In genomic region chr8:91638256-91638655, GRCm38 (mm10) we compare ENCODE assay signal across 16 mouse cellular contexts.
"Had no signal": no experiment of that assay in that cellular context is flagged by ENCODE, and none has a peak within 500 bp of the region (broad histone marks: within the 10 kb centered on the region; RNA-seq: fewer than 3 reads in every experiment).

No protein-coding gene starts in this region.

- H3K4me1 ChIP-seq: stomach, embryonic 15.5 days had no signal

- H3K36me3 ChIP-seq: midbrain, embryonic 15.5 days; neural tube, embryonic 13.5 days; neural tube, embryonic 15.5 days; stomach, embryonic 15.5 days had no signal

- ATAC-seq: midbrain, embryonic 15.5 days had no signal

- H3K4me3 ChIP-seq: midbrain, embryonic 15.5 days; myocyte; neural tube, embryonic 13.5 days; neural tube, embryonic 15.5 days; stomach, embryonic 15.5 days had no signal

- H3K9me3 ChIP-seq: midbrain, embryonic 15.5 days; neural tube, embryonic 13.5 days; neural tube, embryonic 15.5 days; stomach, embryonic 15.5 days had no signal

- H3K9ac ChIP-seq: liver, embryonic 14.5 days; lung, embryonic 14.5 days; midbrain, embryonic 15.5 days; neural tube, embryonic 13.5 days; neural tube, embryonic 15.5 days; stomach, embryonic 15.5 days had no signal

- H3K4me2 ChIP-seq: lung, embryonic 14.5 days; midbrain, embryonic 11.5 days; midbrain, embryonic 15.5 days; neural tube, embryonic 13.5 days; neural tube, embryonic 15.5 days; stomach, embryonic 15.5 days had no signal

- DNase-seq: lung, adult 18-20 months; lung, embryonic 14.5 days; lung, postnatal 10 days; lung, postnatal 4 days; retina, postnatal 1 day; thymus, adult 2 months; thymus, postnatal 25 days; thymus, postnatal 4 days had no signal

- H3K27me3 ChIP-seq: midbrain, embryonic 15.5 days; stomach, embryonic 15.5 days had no signal

- H3K27ac ChIP-seq: liver, embryonic 14.5 days; midbrain, embryonic 15.5 days; neural tube, embryonic 13.5 days; neural tube, embryonic 15.5 days; stomach, embryonic 15.5 days; stomach, postnatal 0 days had no signal
